Mouse (Mus musculus) hindbrain, embryonic 10.5 days (tissue): ENCODE data around the gene 0610030E20Rik. TPM values are rescaled to one million over a fixed set of nuclear protein-coding genes. Genes with fewer than 3 reads are reported as not detected.

Experiments used
- DNase-seq: peaks from one replicate; pipeline ENCODE4 v3.0.0-alpha.2; 2017; ENCODE audit warnings: low spot score
- H3K27ac ChIP-seq: fragments of 300-500 bp; sonication (generic); 2 replicates; pipeline ENCODE4 v1.5.1; 2016; ENCODE audit warnings: mild to moderate bottlenecking, moderate library complexity
- H3K27me3 ChIP-seq: fragments of 300-500 bp; sonication (generic); 2 replicates; pipeline ENCODE4 v1.6.1; 2016; ENCODE audit warnings: mild to moderate bottlenecking; ENCODE audit not compliant: poor library complexity, insufficient read depth, severe bottlenecking
- H3K36me3 ChIP-seq: fragments of 300-500 bp; sonication (generic); 2 replicates; pipeline ENCODE4 v1.6.1; 2016; ENCODE audit warnings: mild to moderate bottlenecking, moderate library complexity
- H3K4me1 ChIP-seq: fragments of 300-500 bp; sonication (generic); replicated peaks from 2 replicates; pipeline ENCODE4 v1.6.1; 2016; ENCODE audit warnings: mild to moderate bottlenecking
- H3K4me3 ChIP-seq: fragments of 300-500 bp; sonication (generic); 2 replicates; pipeline ENCODE4 v1.5.1; 2016; ENCODE audit warnings: mild to moderate bottlenecking, moderate library complexity
- H3K9me3 ChIP-seq: fragments of 300-500 bp; sonication (generic); 2 replicates; pipeline ENCODE4 v1.6.1; 2016; ENCODE audit warnings: mild to moderate bottlenecking, moderate library complexity
- WGBS: fragments of 180-500 bp; shearing (Covaris S2); methylation state at CpG from one replicate; pipeline ENCODE4 v1.1.7; 2016; 5-methylcytosine and 5-hydroxymethylcytosine counted together
- polyA plus RNA-seq: library from polyadenylated mRNA; unstranded; fragments of >200 nt; fragmentation: Nextera tagmentation; extraction: Ambion mirVana; gene quantifications from 2 replicates; pipeline ENCODE4 v1.2.1, GENCODE M21; 2016

Gene 0610030E20Rik
- polyA plus RNA-seq, 1 experiment from 2014 or later, result 25.5 TPM

- Histone ChIP-seq H3K27ac (peak within 1 kb of the TSS; percentile 83), H3K4me3 (peak within 1 kb of the TSS; percentile 70), H3K27me3 (peaks cover 8% of the 10 kb centered on the region), H3K4me1 (peaks cover 25% of the 10 kb centered on the region), H3K9me3 (no peaks in the 10 kb centered on the region), H3K36me3 (peaks cover 49% of the 10 kb centered on the region)
- under 1% methylated on average over 71 of the region's 71 CpGs for whole genome bisulfite sequencing
- peak; percentile 79 for DNase-seq
These were observed 8.2 kb downstream of the 0610030E20Rik start, which contains the start of gene Tmem150a for GRCm38 (mm10) chr6:72355066-72355911. TSS of gene Tmem150a (plus strand) at chr6:72355447.

DNA sequence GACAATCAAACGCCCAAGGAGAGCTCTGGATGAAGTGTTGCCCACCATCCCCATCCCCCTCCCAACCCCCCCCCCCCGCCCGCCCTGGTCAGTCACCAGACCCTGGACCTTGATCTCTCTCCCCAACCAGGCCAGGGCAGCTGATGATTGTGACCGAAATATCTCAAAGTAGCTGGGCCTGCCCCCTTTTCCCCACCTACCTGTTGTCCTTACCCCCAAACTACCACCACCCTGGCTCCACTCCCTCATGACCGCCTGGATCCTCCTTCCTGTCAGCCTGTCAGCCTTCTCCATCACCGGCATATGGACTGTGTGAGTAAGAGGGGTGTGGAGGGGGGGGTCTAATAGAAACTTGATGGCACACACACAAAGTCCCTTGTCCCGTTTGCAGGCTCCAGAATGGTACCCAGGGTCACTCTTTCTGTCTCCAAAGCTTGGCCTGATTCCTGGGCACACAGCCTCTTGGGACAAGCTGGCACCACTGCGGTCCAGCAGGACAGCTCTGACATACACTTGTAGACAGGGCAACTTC, 8.9 kb downstream of the 0610030E20Rik start:
- no peak for DNase-seq
- peak overlapping the region; percentile 70 for H3K4me3 ChIP-seq
- peak overlapping the region; percentile 83 for H3K27ac ChIP-seq
- peaks cover 47% of the 10 kb centered on the region for H3K36me3 ChIP-seq
- WGBS, result 34% methylated on average over 8 of the region's 8 CpGs
- peaks cover 8% of the 10 kb centered on the region for H3K27me3 ChIP-seq
- H3K4me1 ChIP-seq, result peaks cover 33% of the 10 kb centered on the region
- H3K9me3 ChIP-seq, result no peaks in the 10 kb centered on the region

GRCm38 (mm10) chr6:72357164-72358079, 10.3 kb downstream of the 0610030E20Rik start:
- no peak for DNase-seq
- Histone ChIP-seq H3K4me3 (no peak overlapping the region), H3K27me3 (peaks cover 8% of the 10 kb centered on the region), H3K9me3 (no peaks in the 10 kb centered on the region), H3K27ac (no peak overlapping the region), H3K4me1 (peaks cover 41% of the 10 kb centered on the region), H3K36me3 (peaks cover 42% of the 10 kb centered on the region)
- WGBS, result 86% methylated on average over 5 of the region's 5 CpGs

DNA sequence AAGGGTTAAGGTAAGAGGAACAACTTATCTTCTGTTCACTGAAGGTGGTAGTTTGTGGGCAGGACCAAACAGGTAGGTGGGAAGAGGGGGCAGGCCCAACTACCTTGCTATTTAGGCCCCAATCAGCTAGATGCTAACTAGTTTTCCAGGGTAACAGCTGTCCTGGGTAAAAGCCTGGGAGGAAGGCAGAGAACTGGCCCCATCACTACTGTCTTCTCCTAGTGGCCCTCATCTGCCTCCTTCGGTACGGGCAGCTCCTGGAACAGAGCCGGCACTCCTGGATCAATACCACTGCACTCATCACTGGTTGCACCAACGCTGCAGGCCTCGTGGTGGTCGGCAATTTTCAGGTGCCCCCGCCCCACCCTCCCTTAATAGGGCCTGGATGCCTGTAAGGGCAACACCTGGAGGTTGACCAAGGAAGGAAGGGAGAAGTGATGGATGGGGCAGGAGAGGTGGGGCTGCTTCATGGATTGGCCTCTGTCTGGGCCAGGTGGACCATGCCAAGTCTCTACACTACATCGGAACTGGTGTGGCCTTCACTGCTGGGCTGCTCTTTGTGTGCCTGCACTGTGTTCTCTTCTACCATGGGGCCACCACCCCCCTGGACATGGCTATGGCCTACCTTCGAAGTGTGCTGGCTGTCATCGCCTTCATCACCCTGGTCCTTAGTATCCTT, 11.1 kb downstream of the 0610030E20Rik start:
- no peak for DNase-seq
- Histone ChIP-seq H3K27me3 (peaks cover 8% of the 10 kb centered on the region), H3K27ac (no peak overlapping the region), H3K9me3 (no peaks in the 10 kb centered on the region), H3K4me3 (no peak overlapping the region), H3K4me1 (peaks cover 46% of the 10 kb centered on the region), H3K36me3 (peaks cover 42% of the 10 kb centered on the region)
- WGBS, result 92% methylated on average over 10 of the region's 10 CpGs

- Histone ChIP-seq H3K4me1 (peaks cover 44% of the 10 kb centered on the region), H3K9me3 (no peaks in the 10 kb centered on the region), H3K27ac (no peak overlapping the region), H3K27me3 (peaks cover 8% of the 10 kb centered on the region), H3K36me3 (peaks cover 42% of the 10 kb centered on the region), H3K4me3 (no peak overlapping the region)
- no peak for DNase-seq
- 86% methylated on average over 2 of the region's 2 CpGs for WGBS
These were observed 12.2 kb downstream of the 0610030E20Rik start for GRCm38 (mm10) chr6:72359343-72359742.

GRCm38 (mm10) chr6:72359891-72360598, 12.9 kb downstream of the 0610030E20Rik start:
- WGBS, result 83% methylated on average over 11 of the region's 11 CpGs
- H3K27ac ChIP-seq, result no peak overlapping the region

DNA sequence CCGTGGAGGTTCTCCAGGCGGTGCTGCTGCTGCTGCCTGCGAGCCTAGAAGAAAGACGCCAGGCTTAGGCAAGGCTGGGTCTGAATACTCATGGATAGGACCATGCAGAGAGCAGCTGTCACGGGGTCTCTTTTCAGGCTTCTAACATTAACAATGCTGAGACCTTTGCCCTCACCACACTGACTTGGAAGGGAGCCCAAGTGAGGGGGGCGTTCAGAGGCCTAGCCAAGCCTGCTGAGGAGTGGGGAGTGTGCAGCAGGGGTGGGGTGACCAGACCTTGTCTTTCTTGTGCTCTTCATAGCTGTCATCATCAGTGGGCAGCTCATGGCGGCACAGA, 13.4 kb downstream of the 0610030E20Rik start:
- Histone ChIP-seq H3K27ac (no peak overlapping the region), H3K9me3 (no peaks in the 10 kb centered on the region), H3K27me3 (peaks cover 8% of the 10 kb centered on the region), H3K4me1 (peaks cover 32% of the 10 kb centered on the region), H3K4me3 (0 out of 2 replicates have a peak overlapping the region, but pooled peaks have one; percentile 14), H3K36me3 (peaks cover 42% of the 10 kb centered on the region)
- no peak for DNase-seq
- WGBS, result 76% methylated on average over 7 of the region's 7 CpGs

More at GRCm38 (mm10) chr6:72359891-72360598, 12.9 kb downstream of the 0610030E20Rik start:
- DNase-seq, result no peak
- peaks cover 8% of the 10 kb centered on the region for H3K27me3 ChIP-seq
- H3K9me3 ChIP-seq, result no peaks in the 10 kb centered on the region
- H3K4me1 ChIP-seq, result peaks cover 37% of the 10 kb centered on the region
- peaks cover 42% of the 10 kb centered on the region for H3K36me3 ChIP-seq
- 0 out of 2 replicates have a peak overlapping the region, but pooled peaks have one; percentile 14 for H3K4me3 ChIP-seq

GRCm38 (mm10) chr6:72361121-72361551, 14.0 kb downstream of the 0610030E20Rik start:
- Histone ChIP-seq H3K9me3 (no peaks in the 10 kb centered on the region), H3K4me1 (peaks cover 26% of the 10 kb centered on the region), H3K4me3 (peak overlapping the region; percentile 84), H3K27me3 (peaks cover 6% of the 10 kb centered on the region), H3K27ac (no peak overlapping the region), H3K36me3 (peaks cover 42% of the 10 kb centered on the region)
- DNase-seq, result no peak
- 82% methylated on average over 5 of the region's 5 CpGs for WGBS

DNA sequence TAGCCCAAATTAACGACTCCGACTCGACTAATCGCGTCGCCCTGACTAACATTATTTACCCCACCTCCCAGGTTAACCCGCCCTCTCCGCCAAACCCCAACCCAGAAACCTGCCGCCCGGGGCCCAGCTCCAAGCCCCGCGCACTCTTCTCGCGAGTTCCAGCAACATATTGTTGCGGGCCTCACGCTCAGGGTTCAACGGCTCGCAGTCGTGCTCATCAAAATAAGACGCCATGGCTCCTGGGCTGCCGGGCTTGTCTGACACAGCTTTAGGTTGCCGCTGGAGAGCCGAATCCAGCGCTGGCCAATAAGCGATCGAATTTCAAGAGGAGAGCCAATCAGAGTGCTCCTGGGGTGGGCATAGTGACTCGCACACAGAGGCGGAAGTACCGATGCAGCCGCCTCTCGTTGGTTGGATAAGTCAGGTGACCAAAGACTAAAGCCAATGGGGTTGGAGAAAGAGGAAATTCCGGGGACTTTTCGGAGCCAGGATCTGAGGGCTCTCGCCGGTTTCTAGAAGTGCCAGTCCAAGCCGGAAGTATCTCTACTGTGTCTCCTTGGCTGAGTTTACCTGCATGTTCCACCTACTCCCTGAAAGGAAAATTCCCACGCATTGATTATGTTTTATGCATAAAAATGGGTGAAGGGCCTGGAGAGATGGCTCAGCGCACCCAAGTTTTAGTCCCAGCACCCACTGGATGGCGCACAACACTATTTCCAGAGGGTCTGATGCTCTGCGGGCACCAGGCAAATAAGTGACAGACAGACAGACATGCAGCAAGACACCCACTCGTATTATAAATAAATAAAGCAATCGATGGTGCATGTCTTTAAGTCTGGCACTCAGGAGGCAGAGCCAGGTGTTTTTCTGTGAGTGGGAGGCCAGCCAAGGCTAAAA, 15.3 kb downstream of the 0610030E20Rik start:
- WGBS, result under 1% methylated on average over 42 of the region's 42 CpGs
- H3K36me3 ChIP-seq, result peaks cover 34% of the 10 kb centered on the region

DNA sequence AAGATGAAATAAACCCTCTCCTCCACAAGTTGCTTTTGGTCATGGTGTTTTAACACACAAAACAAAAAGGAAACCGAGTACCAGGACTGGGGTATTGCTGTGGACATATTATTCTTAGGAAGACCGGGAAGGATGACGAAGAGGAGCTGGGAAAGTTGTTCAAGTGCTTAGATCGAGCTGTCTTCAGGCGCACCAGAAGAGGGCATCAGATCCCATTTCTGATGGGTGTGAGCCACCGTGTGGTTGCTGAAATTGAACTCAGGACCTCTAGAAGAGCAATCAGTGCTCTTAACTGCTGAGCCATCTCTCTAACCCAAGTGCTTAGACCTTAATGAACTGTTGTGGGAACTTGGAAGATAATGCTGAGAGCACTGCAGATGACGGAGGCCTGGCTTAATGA, 16.9 kb downstream of the 0610030E20Rik start:
- H3K4me1 ChIP-seq, result peaks cover 24% of the 10 kb centered on the region
- 44% methylated on average over 7 of the region's 7 CpGs for WGBS
- DNase-seq, result no peak
- H3K36me3 ChIP-seq, result peaks cover 19% of the 10 kb centered on the region
- H3K9me3 ChIP-seq, result no peaks in the 10 kb centered on the region
- no peak overlapping the region for H3K4me3 ChIP-seq
- no peaks in the 10 kb centered on the region for H3K27me3 ChIP-seq
- H3K27ac ChIP-seq, result no peak overlapping the region

More for the DNA sequence above, 15.3 kb downstream of the 0610030E20Rik start:
- H3K4me1 ChIP-seq, result peaks cover 24% of the 10 kb centered on the region
- peak overlapping the region; percentile 89 for H3K27ac ChIP-seq
- H3K9me3 ChIP-seq, result no peaks in the 10 kb centered on the region
- peak; percentile 94 for DNase-seq
- H3K4me3 ChIP-seq, result peak overlapping the region; percentile 84
- H3K27me3 ChIP-seq, result no peaks in the 10 kb centered on the region

- Histone ChIP-seq H3K9me3 (no peaks in the 10 kb centered on the region), H3K4me3 (no peak overlapping the region), H3K27ac (no peak overlapping the region), H3K36me3 (peaks cover 9% of the 10 kb centered on the region), H3K27me3 (no peaks in the 10 kb centered on the region), H3K4me1 (peaks cover 24% of the 10 kb centered on the region)
- WGBS, result 77% methylated on average over 6 of the region's 6 CpGs
- DNase-seq, result no peak
These were observed 17.9 kb downstream of the 0610030E20Rik start for GRCm38 (mm10) chr6:72364985-72365384.
